In genomic region chr10:61381823-61382222, GRCm38 (mm10) we compare ENCODE assay signal across 8 mouse cellular contexts. TPM values are rescaled to one million over a fixed set of nuclear protein-coding genes. Genes with fewer than 3 reads are reported as not detected.
A peak's percentile ranks its signal among the peaks of the same experiment; 100 is the strongest.
DNase-seq lines count a peak whose midpoint lies in the region; ATAC-seq and TF ChIP-seq lines count a peak whose summit lies in the region.

No protein-coding gene starts in this region.

- peak overlapping the region; percentile 75; the same call in 1 of the 2 replicates for H3K4me3 ChIP-seq in bone marrow macrophage, adult 2 months (ENCODE audit: insufficient read depth, low read length)
- H3K4me3 ChIP-seq in embryonic facial prominence, embryonic 14.5 days (ENCODE audit: low read depth, low read length) = peak overlapping the region; percentile 71
- peak overlapping the region; percentile 69 for H3K4me3 ChIP-seq in hindbrain, embryonic 15.5 days
- H3K4me3 ChIP-seq in lung, adult 2 months (replicated peaks; ENCODE audit: extremely low read depth, low read depth, low read length) = peak overlapping the region; percentile 86
- H3K4me3 ChIP-seq in stomach, embryonic 16.5 days (replicated peaks; ENCODE audit: low read length) = peak overlapping the region; percentile 58

- TF ChIP-seq CTCF in bone marrow macrophage, adult 2 months (IDR thresholded peaks at IDR 0.05; ENCODE audit: low read depth, low read length) = no peak
- no peak for TF ChIP-seq CTCF in lung, adult 2 months (IDR thresholded peaks at IDR 0.05; ENCODE audit: insufficient read depth, low read length)

- H3K9ac ChIP-seq in embryonic facial prominence, embryonic 14.5 days (ENCODE audit: low read depth, low read length) = peak overlapping the region; percentile 79
- H3K9ac ChIP-seq in hindbrain, embryonic 15.5 days = peak overlapping the region; percentile 58; the same call in 1 of the 2 replicates
- peak overlapping the region; percentile 14; the same call in 1 of the 2 replicates for H3K9ac ChIP-seq in stomach, embryonic 16.5 days (ENCODE audit: low read length)

- H3K4me2 ChIP-seq in embryonic facial prominence, embryonic 14.5 days (ENCODE audit: low read depth, low read length) = peak overlapping the region; percentile 91
- peak overlapping the region; percentile 81 for H3K4me2 ChIP-seq in hindbrain, embryonic 15.5 days
- peak overlapping the region; percentile 80 for H3K4me2 ChIP-seq in stomach, embryonic 16.5 days (ENCODE audit: low read depth, low read length)

- H3K9me3 ChIP-seq in embryonic facial prominence, embryonic 14.5 days (ENCODE audit: control insufficient read depth, low read length) = no peaks in the 10 kb centered on the region
- H3K9me3 ChIP-seq in hindbrain, embryonic 15.5 days = no peaks in the 10 kb centered on the region
- no peaks in the 10 kb centered on the region for H3K9me3 ChIP-seq in stomach, embryonic 16.5 days (replicated peaks; ENCODE audit: control insufficient read depth, low read length)

- no peak for ATAC-seq in embryonic facial prominence, embryonic 14.5 days (ENCODE audit: low read depth)
- no peak for ATAC-seq in hindbrain, embryonic 15.5 days (ENCODE audit: low FRiP score, low read depth)
- ATAC-seq in stomach, embryonic 16.5 days (ENCODE audit: insufficient read depth, low FRiP score) = no peak

- DNase-seq in embryonic facial prominence, embryonic 14.5 days (ENCODE audit: low spot score) = no peak
- DNase-seq in lung, adult 2 months = no peak
- no peak for DNase-seq in cerebellum, postnatal 14 days
- no peak for DNase-seq in gastrocnemius, postnatal 25 days
- DNase-seq in retina, embryonic 14.5 days (ENCODE audit: low spot score) = no peak

- 23% methylated on average over 8 of the region's 8 CpGs for WGBS in embryonic facial prominence, embryonic 14.5 days
- 11% methylated on average over 8 of the region's 8 CpGs for WGBS in hindbrain, embryonic 15.5 days
- WGBS in lung, adult 2 months = 16% methylated on average over 8 of the region's 8 CpGs
- 22% methylated on average over 8 of the region's 8 CpGs for WGBS in stomach, embryonic 16.5 days

- peaks cover 18% of the 10 kb centered on the region for H3K4me1 ChIP-seq in bone marrow macrophage, adult 2 months (ENCODE audit: control insufficient read depth, insufficient read depth, low read length)
- H3K4me1 ChIP-seq in embryonic facial prominence, embryonic 14.5 days (ENCODE audit: control insufficient read depth, insufficient read depth, low read length) = peaks cover 31% of the 10 kb centered on the region
- H3K4me1 ChIP-seq in hindbrain, embryonic 15.5 days (replicated peaks) = peaks cover 49% of the 10 kb centered on the region
- peaks cover 32% of the 10 kb centered on the region for H3K4me1 ChIP-seq in lung, adult 2 months (ENCODE audit: control insufficient read depth, insufficient read depth, low read length)
- peaks cover 26% of the 10 kb centered on the region for H3K4me1 ChIP-seq in stomach, embryonic 16.5 days (ENCODE audit: control insufficient read depth, insufficient read depth, low read length)

- H3K36me3 ChIP-seq in embryonic facial prominence, embryonic 14.5 days (ENCODE audit: control insufficient read depth, insufficient read depth, low read length) = no peaks in the 10 kb centered on the region
- no peaks in the 10 kb centered on the region for H3K36me3 ChIP-seq in hindbrain, embryonic 15.5 days
- H3K36me3 ChIP-seq in stomach, embryonic 16.5 days (ENCODE audit: control insufficient read depth, insufficient read depth, low read length) = no peaks in the 10 kb centered on the region

- H3K27ac ChIP-seq in bone marrow macrophage, adult 2 months (ENCODE audit: insufficient read depth, low read depth, low read length) = no peak overlapping the region
- H3K27ac ChIP-seq in embryonic facial prominence, embryonic 14.5 days (replicated peaks; ENCODE audit: low read depth, low read length) = no peak overlapping the region
- no peak overlapping the region for H3K27ac ChIP-seq in hindbrain, embryonic 15.5 days (replicated peaks)
- no peak overlapping the region; the same call in 1 of the 2 replicates for H3K27ac ChIP-seq in stomach, embryonic 16.5 days (ENCODE audit: low read length)

- H3K27me3 ChIP-seq in embryonic facial prominence, embryonic 14.5 days (replicated peaks; ENCODE audit: control insufficient read depth, insufficient read depth, low read length) = no peaks in the 10 kb centered on the region
- 0 out of 2 replicates have a peak, but pooled peaks cover 2% of the 10 kb centered on the region for H3K27me3 ChIP-seq in hindbrain, embryonic 15.5 days
- H3K27me3 ChIP-seq in stomach, embryonic 16.5 days (ENCODE audit: control insufficient read depth, insufficient read depth, low read length) = no peaks in the 10 kb centered on the region

- TF ChIP-seq POLR2A in bone marrow macrophage, adult 2 months (IDR thresholded peaks at IDR 0.05; ENCODE audit: borderline replicate concordance, low read depth, low read length) = no peak
- no peak for TF ChIP-seq POLR2A in lung, adult 2 months (IDR thresholded peaks at IDR 0.05; ENCODE audit: borderline replicate concordance, extremely low read depth, low read depth, low read length)

RNA-seq across cellular contexts. Expression of gene Pald1, which starts 1.5 kb away (rescaled TPM):
- polyA plus RNA-seq in bone marrow macrophage, adult 2 months (2012; ENCODE audit: insufficient read depth, insufficient read length, missing spikeins) = 5.3 and 5.7 TPM in 2 replicates
- polyA plus RNA-seq in embryonic facial prominence, embryonic 14.5 days (2014; fragmentation: Nextera tagmentation; extraction: Ambion mirVana) = 20.7 and 21.1 TPM in 2 replicates
- 26.4 and 32.4 TPM in 2 replicates for polyA plus RNA-seq in hindbrain, embryonic 15.5 days (2015; fragmentation: Nextera tagmentation; extraction: Ambion mirVana)
- polyA plus RNA-seq in lung, adult 2 months (2012; rRNA removed) = 69.1 and 76.2 TPM in 2 replicates
- polyA plus RNA-seq in stomach, embryonic 16.5 days (2015; fragmentation: Nextera tagmentation; extraction: Ambion mirVana) = 17.0 and 18.1 TPM in 2 replicates
- total RNA-seq in gastrocnemius, postnatal 25 days (2021) = 1 to 10 TPM; 3.8 to 9.8 TPM

RNA-seq across cellular contexts. Expression of gene Nodal, which starts 35.9 kb away (rescaled TPM):
- polyA plus RNA-seq in bone marrow macrophage, adult 2 months (2012; ENCODE audit: insufficient read depth, insufficient read length, missing spikeins) = not detected in 2 replicates
- polyA plus RNA-seq in embryonic facial prominence, embryonic 14.5 days (2014; fragmentation: Nextera tagmentation; extraction: Ambion mirVana) = 0.10 and 0.13 TPM in 2 replicates
- 0.30 and 0.34 TPM in 2 replicates for polyA plus RNA-seq in hindbrain, embryonic 15.5 days (2015; fragmentation: Nextera tagmentation; extraction: Ambion mirVana)
- polyA plus RNA-seq in lung, adult 2 months (2012; rRNA removed) = 0.15 and 0.24 TPM in 2 replicates
- polyA plus RNA-seq in stomach, embryonic 16.5 days (2015; fragmentation: Nextera tagmentation; extraction: Ambion mirVana) = 0.21 and 0.31 TPM in 2 replicates
- not detected for total RNA-seq in gastrocnemius, postnatal 25 days (2021)

Comparison
In these comparisons a context has a peak if more than half of its experiments do, and no peak if none do; other contexts are left out.
1. H3K9ac ChIP-seq: peak in every context shown above with its lines; median percentile 79 in embryonic facial prominence, embryonic 14.5 days; 58 in hindbrain, embryonic 15.5 days; 14 in stomach, embryonic 16.5 days.